Mouse (Mus musculus) embryonic facial prominence, embryonic 11.5 days (tissue): Measurements from ENCODE around the gene Wbp2. TPM values are rescaled to one million over a fixed set of nuclear protein-coding genes. Genes with fewer than 3 reads are reported as not detected.

Source experiments
- ATAC-seq: fragments of 200-750 bp; cut with Nextera tagmentation; replicated peaks from 2 replicates; pipeline ENCODE4 v1.8.0; 2017; ENCODE audit warnings: low read depth; ENCODE audit not compliant: insufficient number of reproducible peaks, low FRiP score, low TSS enrichment
- DNase-seq: peaks from one replicate; pipeline ENCODE4 v3.0.0-alpha.2; 2015; ENCODE audit warnings: low spot score
- H3K27ac ChIP-seq: fragments of 300-500 bp; sonication (generic); replicated peaks from 2 replicates; pipeline ENCODE4 v1.5.1; 2014; ENCODE audit warnings: mild to moderate bottlenecking, low read depth, low read length, control low read depth
- H3K27me3 ChIP-seq: fragments of 300-500 bp; sonication (generic); 2 replicates; pipeline ENCODE4 v1.6.1; 2014; ENCODE audit warnings: mild to moderate bottlenecking, low read length, moderate library complexity, mixed read lengths; ENCODE audit not compliant: control insufficient read depth, insufficient read depth
- H3K36me3 ChIP-seq: fragments of 300-500 bp; sonication (generic); replicated peaks from 2 replicates; pipeline ENCODE4 v1.6.1; 2014; ENCODE audit warnings: low read depth, mild to moderate bottlenecking, low read length, moderate library complexity, mixed read lengths; ENCODE audit not compliant: control insufficient read depth, insufficient read depth
- H3K4me1 ChIP-seq: fragments of 300-500 bp; sonication (generic); 2 replicates; pipeline ENCODE4 v1.6.1; 2014; ENCODE audit warnings: low read length, mixed read lengths; ENCODE audit not compliant: control insufficient read depth, insufficient read depth
- H3K4me2 ChIP-seq: fragments of 300-500 bp; sonication (generic); 2 replicates; pipeline ENCODE4 v1.6.1; 2014; ENCODE audit warnings: low read depth, mild to moderate bottlenecking, control low read depth, low read length, moderate library complexity
- H3K4me3 ChIP-seq: fragments of 300-500 bp; sonication (generic); 2 replicates; pipeline ENCODE4 v1.5.1; 2014; ENCODE audit warnings: low read depth, low read length, control low read depth
- H3K9ac ChIP-seq: fragments of 300-500 bp; sonication (generic); replicated peaks from 2 replicates; pipeline ENCODE4 v1.6.1; 2014; ENCODE audit warnings: mild to moderate bottlenecking, control low read depth, low read length
- H3K9me3 ChIP-seq: fragments of 300-500 bp; sonication (generic); replicated peaks from 2 replicates; pipeline ENCODE4 v1.6.1; 2016; ENCODE audit warnings: mild to moderate bottlenecking, low read length, inconsistent platforms, mixed read lengths; ENCODE audit not compliant: control insufficient read depth
- WGBS: fragments of 180-500 bp; shearing (Covaris S2); extraction: QIAGEN DNeasy Blood & Tissue Kit; methylation state at CpG from one replicate; pipeline ENCODE4 v1.1.7; 2014; 5-methylcytosine and 5-hydroxymethylcytosine counted together
- polyA plus RNA-seq: library from polyadenylated mRNA; unstranded; fragments of >200 nt; fragmentation: Nextera tagmentation; extraction: Ambion mirVana; gene quantifications from 2 replicates; pipeline ENCODE4 v1.2.1, GENCODE M21; 2014

Wbp2 gene
- polyA plus RNA-seq, 1 experiment from 2014 or later, result 47.0 TPM

- Histone ChIP-seq H3K27me3 (no peaks in the 10 kb centered on the region), H3K4me2 (no peak overlapping the region), H3K9me3 (no peaks in the 10 kb centered on the region), H3K36me3 (no peaks in the 10 kb centered on the region), H3K9ac (no peak overlapping the region), H3K4me3 (no peak overlapping the region), H3K27ac (no peak overlapping the region), H3K4me1 (peaks cover 7% of the 10 kb centered on the region)
- ATAC-seq, result no peak
- DNase-seq, result no peak
- WGBS, result 81% methylated on average over 7 of the region's 7 CpGs
Measured at GRCm38 (mm10) chr11:116100839-116101238, 14.0 kb upstream of the Wbp2 start.

DNA sequence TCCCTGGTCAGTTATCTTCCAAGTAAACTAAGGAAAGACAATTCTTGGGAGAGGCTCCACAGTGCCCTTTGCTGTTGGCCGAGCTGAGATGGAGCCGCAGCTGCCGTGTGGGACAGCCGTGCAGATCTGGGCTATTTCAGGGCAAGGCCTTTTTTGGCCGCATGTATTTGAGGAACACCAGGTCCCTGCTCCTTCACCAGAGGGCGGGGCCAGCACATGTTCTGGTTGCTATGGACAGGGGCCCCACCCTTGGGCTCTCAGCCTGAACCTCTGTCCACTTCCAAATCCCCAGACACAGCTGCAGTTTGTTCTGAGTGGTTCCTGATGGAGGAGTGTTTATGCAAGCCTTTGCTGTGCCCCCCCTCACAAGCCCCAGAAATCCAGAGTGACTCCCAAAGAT is 13.6 kb upstream of the Wbp2 start:
- 78% methylated on average over 6 of the region's 6 CpGs for WGBS
- no peak for DNase-seq
- ATAC-seq, result no peak
- Histone ChIP-seq H3K4me1 (peaks cover 7% of the 10 kb centered on the region), H3K27me3 (no peaks in the 10 kb centered on the region), H3K9ac (no peak overlapping the region), H3K27ac (no peak overlapping the region), H3K9me3 (no peaks in the 10 kb centered on the region), H3K4me2 (no peak overlapping the region), H3K36me3 (no peaks in the 10 kb centered on the region), H3K4me3 (no peak overlapping the region)

- Histone ChIP-seq H3K4me2 (no peak overlapping the region), H3K27ac (no peak overlapping the region), H3K9me3 (no peaks in the 10 kb centered on the region), H3K9ac (no peak overlapping the region), H3K27me3 (no peaks in the 10 kb centered on the region), H3K4me1 (peaks cover 7% of the 10 kb centered on the region), H3K36me3 (no peaks in the 10 kb centered on the region), H3K4me3 (no peak overlapping the region)
- DNase-seq, result no peak
- WGBS, result 87% methylated on average over 6 of the region's 6 CpGs
- no peak for ATAC-seq
Measured at GRCm38 (mm10) chr11:116099462-116099861, 12.7 kb upstream of the Wbp2 start.

DNA sequence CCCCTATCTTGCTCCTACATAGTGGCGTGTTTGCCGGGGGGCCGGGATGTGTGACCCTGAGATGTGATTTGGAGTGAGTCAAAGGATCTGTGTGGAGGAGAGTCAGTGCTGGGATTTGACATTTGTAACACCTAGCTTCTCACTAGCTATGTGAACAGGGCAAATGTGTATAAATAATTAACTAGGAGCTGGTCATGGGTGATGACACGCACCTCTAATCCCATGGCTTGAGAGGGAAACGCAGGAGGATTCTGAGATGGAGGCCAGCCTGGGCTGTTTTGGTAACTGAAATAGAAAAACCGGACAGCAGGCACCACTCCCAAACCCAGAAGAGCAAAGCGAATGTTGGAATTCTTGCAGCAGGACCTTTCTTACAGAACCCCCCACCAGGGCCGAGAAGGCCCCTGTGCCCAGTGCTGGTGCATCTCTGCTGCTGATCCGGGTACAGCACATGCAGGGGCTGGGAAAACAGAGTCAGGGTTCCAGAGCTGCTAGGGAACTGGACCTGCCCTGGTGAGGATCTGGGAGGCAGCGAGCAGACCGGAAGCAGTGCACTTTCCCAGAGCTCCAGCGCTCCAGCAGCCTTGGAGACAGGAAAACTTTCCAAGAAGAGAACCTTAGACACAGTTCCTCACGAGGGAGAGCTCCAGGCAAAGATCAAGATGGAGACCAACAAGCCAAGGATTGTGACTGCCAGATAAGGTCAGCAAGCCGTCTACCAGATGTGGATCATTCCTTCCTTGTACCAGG is 12.1 kb upstream of the Wbp2 start:
- H3K27me3 ChIP-seq, result no peaks in the 10 kb centered on the region
- no peak overlapping the region for H3K27ac ChIP-seq
- DNase-seq, result no peak
- H3K4me1 ChIP-seq, result peaks cover 3% of the 10 kb centered on the region
- no peak overlapping the region for H3K4me2 ChIP-seq
- no peaks in the 10 kb centered on the region for H3K36me3 ChIP-seq
- WGBS, result 71% methylated on average over 14 of the region's 14 CpGs
- no peak overlapping the region for H3K4me3 ChIP-seq
- H3K9ac ChIP-seq, result no peak overlapping the region
- H3K9me3 ChIP-seq, result no peaks in the 10 kb centered on the region
- ATAC-seq, result no peak

DNA sequence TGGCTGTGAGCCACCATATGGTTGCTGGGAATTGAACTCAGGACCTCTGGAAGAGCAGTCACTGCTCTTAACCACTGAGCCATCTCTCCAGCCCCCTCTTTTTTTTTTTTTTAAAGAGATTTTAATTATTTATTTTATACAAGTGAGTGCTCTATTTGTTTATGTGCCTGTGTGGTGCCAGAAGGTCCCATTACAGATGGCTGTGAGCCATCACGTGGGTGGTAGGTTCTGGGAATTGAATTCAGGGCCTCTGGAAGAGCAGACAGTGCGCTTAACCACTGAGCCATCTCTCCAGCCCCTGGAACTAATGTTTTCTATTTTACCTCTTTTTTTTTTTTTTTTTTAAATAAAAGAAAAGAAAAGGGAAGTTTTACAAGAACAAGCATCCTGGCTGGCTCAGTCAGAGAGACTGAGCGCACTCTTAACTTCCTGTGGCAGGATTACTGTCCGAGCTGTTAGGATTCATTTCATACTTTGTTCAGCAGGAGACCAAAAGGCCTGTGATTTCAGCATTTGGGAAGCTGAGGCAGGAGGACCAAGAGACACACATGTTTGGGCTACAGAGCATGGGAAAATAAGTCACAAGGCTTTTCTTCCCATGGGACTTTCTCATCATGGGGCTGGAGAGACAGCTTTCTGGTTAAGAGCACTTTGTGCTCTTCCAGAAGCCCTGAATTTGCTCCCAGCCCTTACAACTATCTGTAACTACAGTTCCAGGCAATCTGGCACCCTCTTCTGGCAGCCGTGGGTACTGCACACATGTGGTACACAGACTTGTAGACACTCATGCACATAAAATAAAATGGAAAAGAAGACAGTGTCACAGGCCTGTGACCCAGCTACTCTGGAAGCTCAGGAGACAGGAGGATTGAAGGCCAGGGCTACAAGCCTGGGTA is 9.7 kb upstream of the Wbp2 start:
- WGBS, result 92% methylated on average over 5 of the region's 5 CpGs
- Histone ChIP-seq H3K4me3 (no peak overlapping the region), H3K27me3 (no peaks in the 10 kb centered on the region), H3K9me3 (no peaks in the 10 kb centered on the region), H3K4me1 (no peaks in the 10 kb centered on the region), H3K36me3 (no peaks in the 10 kb centered on the region), H3K9ac (no peak overlapping the region), H3K4me2 (no peak overlapping the region), H3K27ac (no peak overlapping the region)
- no peak for ATAC-seq
- no peak for DNase-seq

- H3K4me2 ChIP-seq, result no peak overlapping the region
- ATAC-seq, result no peak
- 65% methylated on average over 3 of the region's 3 CpGs for WGBS
Measured at GRCm38 (mm10) chr11:116095573-116095972, 8.8 kb upstream of the Wbp2 start.

GRCm38 (mm10) chr11:116093771-116094565 is 7.2 kb upstream of the Wbp2 start:
- Histone ChIP-seq H3K36me3 (no peaks in the 10 kb centered on the region), H3K27ac (no peak overlapping the region), H3K27me3 (no peaks in the 10 kb centered on the region), H3K9me3 (no peaks in the 10 kb centered on the region), H3K4me3 (no peak overlapping the region), H3K4me1 (no peaks in the 10 kb centered on the region), H3K9ac (no peak overlapping the region), H3K4me2 (no peak overlapping the region)
- no peak for ATAC-seq
- no peak for DNase-seq
- 61% methylated on average over 16 of the region's 16 CpGs for WGBS

More at GRCm38 (mm10) chr11:116095573-116095972, 8.8 kb upstream of the Wbp2 start:
- H3K36me3 ChIP-seq, result no peaks in the 10 kb centered on the region
- H3K9me3 ChIP-seq, result no peaks in the 10 kb centered on the region
- H3K27ac ChIP-seq, result no peak overlapping the region
- no peak overlapping the region for H3K9ac ChIP-seq
- no peak for DNase-seq
- H3K27me3 ChIP-seq, result no peaks in the 10 kb centered on the region
- no peaks in the 10 kb centered on the region for H3K4me1 ChIP-seq
- no peak overlapping the region for H3K4me3 ChIP-seq
